Mouse (Mus musculus) embryonic facial prominence, embryonic 13.5 days (tissue): ENCODE data around the gene Tiprl. TPM values are rescaled to one million over a fixed set of nuclear protein-coding genes. Genes with fewer than 3 reads are reported as not detected.

Source experiments
- ATAC-seq: fragments of 200-750 bp; cut with Nextera tagmentation; 2 replicates; pipeline ENCODE4 v1.8.0; 2017; ENCODE audit warnings: low read depth; ENCODE audit not compliant: insufficient number of reproducible peaks, insufficient read depth, low FRiP score, low TSS enrichment
- H3K27ac ChIP-seq: fragments of 300-500 bp; sonication (generic); 2 replicates; pipeline ENCODE4 v1.5.1; 2015; ENCODE audit warnings: moderate library complexity, mild to moderate bottlenecking, inconsistent platforms
- H3K27me3 ChIP-seq: fragments of 300-500 bp; sonication (generic); 2 replicates; pipeline ENCODE4 v1.6.1; 2015; ENCODE audit warnings: mild to moderate bottlenecking, inconsistent platforms
- H3K36me3 ChIP-seq: fragments of 300-500 bp; sonication (generic); 2 replicates; pipeline ENCODE4 v1.6.1; 2015; ENCODE audit warnings: mild to moderate bottlenecking, inconsistent platforms
- H3K4me1 ChIP-seq: fragments of 300-500 bp; sonication (generic); 2 replicates; pipeline ENCODE4 v1.6.1; 2015; ENCODE audit warnings: inconsistent platforms
- H3K4me2 ChIP-seq: fragments of 300-500 bp; sonication (generic); 2 replicates; pipeline ENCODE4 v1.6.1; 2015; ENCODE audit warnings: moderate library complexity, mild to moderate bottlenecking, inconsistent platforms
- H3K4me3 ChIP-seq: fragments of 300-500 bp; sonication (generic); 2 replicates; pipeline ENCODE4 v1.5.1; 2015; ENCODE audit warnings: mild to moderate bottlenecking, inconsistent platforms
- H3K9ac ChIP-seq: fragments of 300-500 bp; sonication (generic); 2 replicates; pipeline ENCODE4 v1.6.1; 2015; ENCODE audit warnings: mild to moderate bottlenecking, inconsistent platforms
- H3K9me3 ChIP-seq: fragments of 300-500 bp; sonication (generic); 2 replicates; pipeline ENCODE4 v1.6.1; 2016; ENCODE audit warnings: inconsistent platforms
- WGBS: fragments of 180-500 bp; shearing (Covaris S2); methylation state at CpG from one replicate; pipeline ENCODE4 v1.1.7; 2015; ENCODE audit warnings: mixed read lengths; 5-methylcytosine and 5-hydroxymethylcytosine counted together
- polyA plus RNA-seq: library from polyadenylated mRNA; unstranded; fragments of >200 nt; fragmentation: Nextera tagmentation; extraction: Ambion mirVana; gene quantifications from 2 replicates; pipeline ENCODE4 v1.2.1, GENCODE M21; 2015

The Tiprl gene
- polyA plus RNA-seq, 1 experiment from 2014 or later: 112 TPM

DNA sequence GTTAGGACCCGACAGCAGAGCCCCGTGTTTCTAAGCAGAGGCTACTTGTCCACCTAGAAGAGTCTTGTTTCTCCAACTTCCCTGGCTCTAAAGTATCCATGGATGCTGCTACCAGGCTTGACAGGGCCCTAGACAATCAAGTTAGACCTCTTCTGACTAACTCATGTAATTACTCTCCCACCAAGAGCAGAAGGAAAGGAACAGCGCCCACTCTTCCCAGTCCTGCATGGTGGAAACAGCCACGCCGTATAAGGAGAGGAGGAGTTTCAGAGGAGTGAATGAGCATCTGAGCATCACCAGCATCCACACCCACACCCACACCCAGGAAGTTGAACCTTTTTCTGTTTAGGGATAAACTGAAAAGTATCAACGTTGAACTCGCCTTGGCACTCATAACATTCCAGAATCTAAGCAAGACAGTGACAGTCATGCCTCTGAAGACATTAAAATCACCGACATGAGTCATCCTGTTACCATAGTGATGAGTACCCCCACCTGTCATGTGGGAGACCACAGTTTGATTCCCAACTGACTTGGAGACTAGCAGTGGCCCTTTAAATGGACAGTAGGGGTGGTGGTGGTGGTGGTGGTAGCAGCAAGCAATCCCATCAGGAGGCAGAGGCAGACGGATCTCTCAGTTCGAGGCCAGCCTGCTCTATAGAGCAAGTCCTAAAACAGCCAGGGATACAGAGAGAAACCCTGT lies 46.1 kb downstream of the Tiprl start:
- peaks cover 4% of the 10 kb centered on the region; the same call in 1 of the 2 replicates for H3K36me3 ChIP-seq
- no peak for ATAC-seq
- peaks cover 17% of the 10 kb centered on the region for H3K4me1 ChIP-seq
- no peak overlapping the region for H3K9ac ChIP-seq
- H3K4me2 ChIP-seq: no peak overlapping the region
- no peaks in the 10 kb centered on the region for H3K9me3 ChIP-seq
- H3K27ac ChIP-seq: no peak overlapping the region; the same call in 1 of the 2 replicates
- WGBS: 88% methylated on average over 10 of the region's 10 CpGs
- no peaks in the 10 kb centered on the region for H3K27me3 ChIP-seq
- no peak overlapping the region for H3K4me3 ChIP-seq

DNA sequence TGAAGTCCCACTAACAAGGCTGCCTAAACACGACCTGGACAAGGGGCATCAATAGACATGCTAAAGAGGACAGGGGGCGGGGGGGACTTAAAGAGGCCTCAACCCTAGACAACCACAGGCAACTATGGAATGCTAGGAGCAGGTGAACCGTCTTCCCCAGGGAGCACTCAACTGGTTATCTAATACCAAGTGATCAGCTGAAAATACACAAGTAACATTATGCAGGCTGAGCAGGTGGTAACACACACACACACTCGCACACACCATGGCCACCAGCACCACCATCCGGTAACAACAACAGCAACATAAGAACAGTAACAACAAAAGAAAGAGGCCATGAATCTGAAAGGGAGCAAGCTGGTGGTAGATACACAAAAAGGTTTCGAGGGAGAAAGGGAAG lies 46.7 kb downstream of the Tiprl start:
- H3K4me3 ChIP-seq: no peak overlapping the region
- WGBS: 80% methylated on average over 6 of the region's 6 CpGs
- H3K36me3 ChIP-seq: peaks cover 4% of the 10 kb centered on the region; the same call in 1 of the 2 replicates
- H3K27me3 ChIP-seq: no peaks in the 10 kb centered on the region
- peaks cover 14% of the 10 kb centered on the region for H3K4me1 ChIP-seq
- H3K9me3 ChIP-seq: no peaks in the 10 kb centered on the region
- no peak overlapping the region for H3K9ac ChIP-seq
- no peak for ATAC-seq
- H3K4me2 ChIP-seq: no peak overlapping the region
- no peak overlapping the region for H3K27ac ChIP-seq

DNA sequence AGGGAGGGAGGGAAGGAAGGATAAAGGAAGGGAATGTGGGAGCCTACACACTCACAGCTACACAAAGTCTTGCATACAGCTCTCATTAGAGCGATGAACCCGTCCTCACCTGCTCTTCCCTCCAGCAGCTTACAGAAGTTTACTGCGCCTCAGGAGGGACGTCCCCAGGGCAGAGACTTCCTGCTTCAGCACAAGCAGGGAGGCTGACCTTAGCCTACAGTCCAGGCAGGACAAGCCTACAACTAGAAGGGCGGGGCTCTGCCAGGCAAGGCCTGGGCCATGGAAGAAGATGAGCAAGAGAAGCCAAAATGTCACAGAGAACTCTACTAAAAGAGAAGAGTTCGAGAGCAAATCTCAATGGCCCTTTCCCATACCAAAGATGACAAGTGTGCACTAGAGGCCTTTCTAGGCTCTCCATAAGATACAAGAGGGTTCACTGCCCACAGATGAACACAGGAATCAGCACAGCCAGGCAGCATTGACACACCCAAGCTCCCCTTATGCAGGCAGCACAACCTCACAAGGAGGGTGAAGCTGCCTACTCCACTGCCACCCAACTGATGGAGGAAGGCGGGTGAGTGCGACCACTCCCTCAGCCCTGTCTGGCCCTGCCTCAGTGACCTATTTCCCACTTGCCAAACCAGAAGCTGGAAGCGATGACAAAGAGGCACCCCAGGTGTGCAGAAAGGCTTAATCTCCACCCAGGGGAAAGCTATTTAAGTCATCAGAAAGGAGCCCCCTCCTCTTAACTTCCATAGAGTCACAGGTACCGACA lies 47.8 kb downstream of the Tiprl start:
- no peak for ATAC-seq
- no peak overlapping the region for H3K27ac ChIP-seq
- no peak overlapping the region for H3K4me2 ChIP-seq
- H3K4me3 ChIP-seq: no peak overlapping the region
- H3K36me3 ChIP-seq: peaks cover 7% of the 10 kb centered on the region; the same call in 1 of the 2 replicates
- 73% methylated on average over 10 of the region's 10 CpGs for WGBS
- peaks cover 9% of the 10 kb centered on the region for H3K4me1 ChIP-seq
- H3K27me3 ChIP-seq: no peaks in the 10 kb centered on the region
- no peak overlapping the region for H3K9ac ChIP-seq
- H3K9me3 ChIP-seq: no peaks in the 10 kb centered on the region

DNA sequence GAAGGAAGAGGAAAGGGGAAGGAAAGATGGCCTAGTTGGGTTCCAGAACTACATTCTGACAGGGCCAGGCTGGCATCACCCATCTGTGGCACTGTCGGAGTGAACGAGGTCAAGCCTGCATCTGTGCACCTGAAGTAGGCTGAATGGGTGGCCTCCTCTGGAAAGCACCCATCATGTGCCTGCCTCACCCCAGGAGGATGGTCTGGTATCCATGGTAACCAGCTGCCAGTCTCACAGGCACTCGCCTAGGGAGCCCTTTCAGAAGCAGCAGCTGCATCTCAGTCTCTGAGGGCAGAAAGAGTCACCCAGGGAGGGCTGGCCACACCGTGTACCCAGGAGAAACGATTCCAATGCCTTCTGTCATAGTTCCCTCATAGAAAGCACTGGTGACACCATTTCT lies 49.4 kb downstream of the Tiprl start:
- H3K9me3 ChIP-seq: no peaks in the 10 kb centered on the region

DNA sequence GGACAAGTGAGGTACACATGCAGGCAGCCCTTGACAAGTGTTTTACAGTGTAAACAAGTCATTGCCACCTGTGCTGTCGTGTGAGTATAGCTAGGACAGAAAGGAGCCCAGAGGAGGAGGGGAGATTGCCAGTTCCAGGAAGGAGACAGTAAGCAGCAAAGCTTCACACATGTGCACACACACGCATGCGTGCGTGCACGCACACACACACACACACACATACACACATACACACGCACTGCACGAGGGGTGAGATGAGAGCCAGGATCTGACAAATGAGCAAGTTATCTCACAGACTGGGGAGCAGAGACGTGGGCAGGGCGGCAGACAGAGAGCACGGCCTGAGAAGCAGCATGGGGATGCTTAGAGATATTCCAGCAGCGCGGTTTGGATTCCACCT lies 50.3 kb downstream of the Tiprl start:
- Histone ChIP-seq H3K4me1 (no peaks in the 10 kb centered on the region; the same call in 1 of the 2 replicates), H3K27ac (no peak overlapping the region), H3K4me2 (no peak overlapping the region), H3K9me3 (no peaks in the 10 kb centered on the region), H3K27me3 (no peaks in the 10 kb centered on the region), H3K36me3 (peaks cover 23% of the 10 kb centered on the region; the same call in 1 of the 2 replicates), H3K4me3 (no peak overlapping the region), H3K9ac (no peak overlapping the region)
- 84% methylated on average over 12 of the region's 12 CpGs for WGBS
- no peak for ATAC-seq

More for the DNA sequence above, 49.4 kb downstream of the Tiprl start:
- H3K4me1 ChIP-seq: no peaks in the 10 kb centered on the region; the same call in 1 of the 2 replicates
- H3K4me3 ChIP-seq: no peak overlapping the region
- H3K36me3 ChIP-seq: peaks cover 18% of the 10 kb centered on the region; the same call in 1 of the 2 replicates
- no peaks in the 10 kb centered on the region for H3K27me3 ChIP-seq
- H3K27ac ChIP-seq: no peak overlapping the region
- ATAC-seq: no peak
- no peak overlapping the region for H3K9ac ChIP-seq
- no peak overlapping the region for H3K4me2 ChIP-seq
- 67% methylated on average over 5 of the region's 5 CpGs for WGBS

DNA sequence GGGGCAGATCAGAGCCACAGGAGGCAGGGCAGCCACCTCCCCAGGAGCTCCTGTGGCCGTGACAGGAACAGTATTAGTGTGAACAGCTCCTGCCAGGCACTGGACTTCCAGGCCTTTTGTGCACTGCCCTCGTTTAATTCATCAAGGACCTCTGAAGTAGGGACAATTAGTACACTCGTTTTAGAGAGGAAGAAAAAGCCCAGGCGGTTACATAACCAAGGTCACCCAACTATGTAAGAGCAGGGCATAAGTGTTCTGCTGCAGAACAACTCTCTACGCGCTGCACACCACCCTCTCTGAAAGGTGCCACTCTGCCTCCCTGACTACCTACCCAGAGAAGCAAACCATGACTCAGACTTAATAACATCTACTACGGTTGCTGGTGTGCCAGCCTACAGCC lies 51.7 kb downstream of the Tiprl start:
- H3K36me3 ChIP-seq: peaks cover 23% of the 10 kb centered on the region; the same call in 1 of the 2 replicates
- no peak overlapping the region for H3K27ac ChIP-seq
- no peak overlapping the region for H3K4me3 ChIP-seq
- H3K4me2 ChIP-seq: no peak overlapping the region
- no peaks in the 10 kb centered on the region for H3K9me3 ChIP-seq
- no peak overlapping the region for H3K9ac ChIP-seq
- ATAC-seq: no peak
- no peaks in the 10 kb centered on the region for H3K27me3 ChIP-seq
- WGBS: 73% methylated on average over 7 of the region's 7 CpGs
- H3K4me1 ChIP-seq: no peaks in the 10 kb centered on the region

DNA sequence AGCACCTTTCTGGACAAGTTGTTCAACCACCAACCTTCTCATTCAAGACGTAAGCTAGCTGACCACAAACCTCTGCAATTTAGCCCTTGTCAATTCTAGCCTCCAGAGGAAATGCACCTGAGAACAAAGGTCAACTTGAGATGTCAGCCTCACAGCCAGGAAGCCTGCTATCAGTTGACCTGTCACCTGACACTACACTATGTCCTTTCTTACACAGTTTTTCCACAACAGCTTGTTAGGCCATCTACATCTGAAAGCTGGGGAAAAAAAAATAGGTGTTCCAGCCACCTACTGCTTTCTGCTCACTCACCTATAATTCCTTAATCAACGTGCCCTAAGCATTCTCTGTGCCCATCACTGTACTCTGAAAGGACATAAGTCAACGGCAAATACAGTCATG lies 52.6 kb downstream of the Tiprl start:
- no peaks in the 10 kb centered on the region for H3K27me3 ChIP-seq
- H3K36me3 ChIP-seq: peaks cover 23% of the 10 kb centered on the region; the same call in 1 of the 2 replicates
- no peaks in the 10 kb centered on the region for H3K9me3 ChIP-seq
- no peaks in the 10 kb centered on the region for H3K4me1 ChIP-seq
- ATAC-seq: no peak
- no peak overlapping the region for H3K9ac ChIP-seq
- WGBS: 73% methylated on average over 3 of the region's 3 CpGs
- no peak overlapping the region for H3K4me2 ChIP-seq
- no peak overlapping the region for H3K27ac ChIP-seq
- no peak overlapping the region for H3K4me3 ChIP-seq

DNA sequence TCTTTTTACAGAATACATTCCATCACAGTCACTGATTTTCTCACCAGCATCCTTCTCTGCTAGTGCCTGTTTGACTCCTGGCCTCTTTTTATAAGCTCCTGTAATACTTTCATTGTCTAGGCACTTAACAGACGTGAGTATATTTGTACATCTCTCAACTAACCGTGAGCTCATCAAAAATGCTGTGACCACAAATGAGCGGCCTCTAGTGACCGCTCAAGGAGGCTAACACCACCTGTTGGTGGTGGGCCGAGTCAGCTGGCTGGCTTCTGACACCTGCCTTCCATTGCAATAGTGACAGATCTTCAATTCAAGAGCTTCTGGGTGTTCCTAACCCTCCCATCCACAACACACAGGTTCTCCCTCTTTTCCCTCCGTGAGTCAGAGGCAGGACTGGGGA lies 53.4 kb downstream of the Tiprl start:
- H3K4me1 ChIP-seq: no peaks in the 10 kb centered on the region
- no peaks in the 10 kb centered on the region for H3K9me3 ChIP-seq
- no peak overlapping the region for H3K4me3 ChIP-seq
- ATAC-seq: no peak
- WGBS: 75% methylated on average over 6 of the region's 6 CpGs
- H3K9ac ChIP-seq: no peak overlapping the region
- no peak overlapping the region for H3K27ac ChIP-seq
- no peaks in the 10 kb centered on the region for H3K27me3 ChIP-seq
- H3K4me2 ChIP-seq: no peak overlapping the region
- peaks cover 23% of the 10 kb centered on the region; the same call in 1 of the 2 replicates for H3K36me3 ChIP-seq

DNA sequence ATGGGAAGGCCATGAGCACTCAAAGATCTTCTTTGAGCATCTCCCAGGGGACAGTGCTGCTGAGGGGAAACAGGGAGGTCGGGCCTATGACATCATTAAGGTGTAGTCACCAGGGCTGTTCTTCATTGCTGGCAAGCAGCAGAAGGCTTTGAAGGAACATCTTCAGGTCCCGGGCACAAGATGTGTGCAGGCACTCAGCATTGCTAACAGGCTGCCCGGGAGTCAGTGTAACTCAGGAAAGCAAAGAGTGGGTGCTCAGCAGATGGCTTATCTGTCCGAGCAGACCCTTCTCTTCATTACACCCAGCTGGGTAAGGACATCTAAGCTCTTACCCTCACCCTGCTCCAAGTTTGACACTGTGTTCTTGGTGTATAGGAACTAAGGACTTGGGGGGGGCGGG lies 57.5 kb downstream of the Tiprl start:
- no peaks in the 10 kb centered on the region for H3K9me3 ChIP-seq
- no peak overlapping the region for H3K27ac ChIP-seq
- H3K27me3 ChIP-seq: no peaks in the 10 kb centered on the region
- H3K4me2 ChIP-seq: no peak overlapping the region
- no peak overlapping the region for H3K4me3 ChIP-seq
- no peaks in the 10 kb centered on the region for H3K4me1 ChIP-seq
- peaks cover 26% of the 10 kb centered on the region for H3K36me3 ChIP-seq
- no peak for ATAC-seq
- no peak overlapping the region for H3K9ac ChIP-seq
- 90% methylated on average over 5 of the region's 5 CpGs for WGBS

DNA sequence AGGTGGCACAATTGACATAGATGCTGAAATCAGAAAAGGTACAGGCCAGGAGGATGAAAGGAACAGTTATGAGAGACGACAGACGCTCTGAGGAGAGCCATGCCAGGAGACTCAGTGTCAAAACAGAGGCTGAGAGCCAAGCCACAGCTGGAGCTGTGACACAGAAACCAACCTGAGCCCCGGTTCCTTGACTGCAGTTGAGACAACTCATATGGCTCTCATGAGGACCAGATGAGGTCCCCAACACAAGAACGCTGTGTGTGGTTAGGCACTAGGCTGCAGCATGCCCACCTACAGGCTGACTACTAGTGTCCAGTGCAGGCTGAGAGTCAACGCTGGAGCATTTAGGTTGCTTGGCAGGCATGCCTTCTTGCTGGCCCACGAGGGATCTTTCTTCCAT lies 58.7 kb downstream of the Tiprl start:
- 82% methylated on average over 6 of the region's 6 CpGs for WGBS
- no peaks in the 10 kb centered on the region for H3K27me3 ChIP-seq
- H3K4me1 ChIP-seq: no peaks in the 10 kb centered on the region
- no peak overlapping the region for H3K27ac ChIP-seq
- H3K9me3 ChIP-seq: no peaks in the 10 kb centered on the region
- H3K4me2 ChIP-seq: no peak overlapping the region
- no peak overlapping the region for H3K4me3 ChIP-seq
- H3K36me3 ChIP-seq: peaks cover 16% of the 10 kb centered on the region
- ATAC-seq: no peak
- no peak overlapping the region for H3K9ac ChIP-seq

DNA sequence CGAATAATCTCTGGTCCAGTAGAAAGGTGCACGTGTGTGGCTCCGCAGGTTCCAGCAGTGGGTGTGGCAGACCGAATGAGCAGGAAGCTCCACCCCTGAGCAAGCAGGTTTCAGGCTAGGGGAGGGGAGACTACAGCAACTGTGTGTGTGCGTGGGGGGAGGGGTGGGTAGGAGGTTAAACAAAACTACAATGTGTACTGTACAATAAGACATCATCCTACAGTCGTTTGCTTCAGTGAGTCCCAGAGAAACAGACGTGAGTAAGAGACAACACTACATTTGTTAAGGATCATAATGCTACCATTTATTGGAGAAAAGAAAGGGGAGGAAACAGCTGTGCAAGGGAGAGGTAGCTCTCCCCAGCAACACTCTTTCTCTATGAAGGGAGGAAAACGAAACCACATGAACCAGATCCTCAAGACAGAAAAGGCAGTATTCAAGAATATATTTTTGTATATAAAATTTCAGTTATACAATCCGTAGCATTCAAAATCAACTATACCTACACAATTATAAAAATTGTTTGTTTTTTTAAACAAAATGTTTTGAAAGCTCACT lies 62.7 kb downstream of the Tiprl start:
- 43% methylated on average over 9 of the region's 9 CpGs for WGBS
- no peak for ATAC-seq

More for the DNA sequence above, 62.7 kb downstream of the Tiprl start:
- H3K9me3 ChIP-seq: no peaks in the 10 kb centered on the region
- peaks cover 8% of the 10 kb centered on the region for H3K36me3 ChIP-seq
- H3K27me3 ChIP-seq: no peaks in the 10 kb centered on the region
- H3K9ac ChIP-seq: no peak overlapping the region
- H3K4me3 ChIP-seq: no peak overlapping the region
- H3K27ac ChIP-seq: no peak overlapping the region
- no peak overlapping the region for H3K4me2 ChIP-seq
- no peaks in the 10 kb centered on the region for H3K4me1 ChIP-seq
